Mouse (Mus musculus): ENCODE results near the gene Gpa33. TPM values are rescaled to one million over a fixed set of nuclear protein-coding genes. Genes with fewer than 3 reads are reported as not detected.

Gpa33 gene
- 0.15 and 0.83 TPM in 2 replicates for polyA plus RNA-seq (2015; fragmentation: Nextera tagmentation; extraction: Ambion mirVana)

GRCm38 (mm10) chr1:166130224-166130860, at the start of gene Gpa33:
Gene Gpa33 (plus strand): TSS chr1:166130238.
- Histone ChIP-seq H3K4me2 (no peak within 1 kb of the TSS), H3K27ac (no peak within 1 kb of the TSS), H3K4me1 (peaks cover 46% of the 10 kb centered on the region), H3K36me3 (no peaks in the 10 kb centered on the region), H3K9me3 (no peaks in the 10 kb centered on the region), H3K4me3 (no peak within 1 kb of the TSS), H3K27me3 (no peaks in the 10 kb centered on the region), H3K9ac (no peak within 1 kb of the TSS)
- no peak for ATAC-seq (ENCODE audit: insufficient number of reproducible peaks, insufficient read depth, low FRiP score, low TSS enrichment, low read depth)
- WGBS, result 85% methylated on average over 5 of the region's 5 CpGs

- Histone ChIP-seq H3K36me3 (no peaks in the 10 kb centered on the region), H3K9me3 (no peaks in the 10 kb centered on the region), H3K4me2 (no peak overlapping the region), H3K4me3 (no peak overlapping the region), H3K9ac (no peak overlapping the region), H3K27me3 (no peaks in the 10 kb centered on the region), H3K27ac (no peak overlapping the region), H3K4me1 (peaks cover 8% of the 10 kb centered on the region; the same call in 1 of the 2 replicates)
- whole genome bisulfite sequencing, result 55% methylated on average over 19 of the region's 19 CpGs
- no peak for ATAC-seq (ENCODE audit: insufficient number of reproducible peaks, insufficient read depth, low FRiP score, low TSS enrichment, low read depth)
These were observed 41.4 kb upstream of the Gpa33 start for GRCm38 (mm10) chr1:166088446-166089170.

GRCm38 (mm10) chr1:166089337-166089736, 40.7 kb upstream of the Gpa33 start:
- Histone ChIP-seq H3K9ac (no peak overlapping the region), H3K4me1 (peaks cover 8% of the 10 kb centered on the region; the same call in 1 of the 2 replicates), H3K4me2 (no peak overlapping the region), H3K27me3 (no peaks in the 10 kb centered on the region), H3K36me3 (no peaks in the 10 kb centered on the region), H3K4me3 (no peak overlapping the region), H3K27ac (no peak overlapping the region), H3K9me3 (no peaks in the 10 kb centered on the region)
- 80% methylated on average over 2 of the region's 3 CpGs for WGBS
- no peak for ATAC-seq (ENCODE audit: insufficient number of reproducible peaks, insufficient read depth, low FRiP score, low TSS enrichment, low read depth)

DNA sequence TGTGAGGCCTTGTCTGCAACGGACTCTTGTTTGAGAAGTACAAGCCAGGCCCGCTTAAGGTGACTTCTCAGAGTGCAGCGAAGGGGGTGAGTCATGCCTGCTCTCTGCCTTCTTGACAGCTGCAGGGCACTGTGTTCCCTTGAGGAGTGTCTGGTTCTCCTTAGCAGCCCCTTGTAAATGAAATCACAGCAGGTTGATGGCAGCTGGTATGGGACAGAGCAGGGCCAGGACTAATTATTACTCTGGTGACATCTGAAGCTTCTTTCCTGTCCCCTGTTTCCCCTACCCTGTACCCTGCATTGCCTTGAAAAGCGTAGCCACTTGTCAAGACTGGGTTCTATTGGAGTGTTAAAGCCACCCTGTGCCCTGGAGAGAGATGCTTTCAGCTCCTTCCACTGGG, 40.3 kb upstream of the Gpa33 start:
- Histone ChIP-seq H3K4me3 (no peak overlapping the region), H3K36me3 (no peaks in the 10 kb centered on the region), H3K27me3 (no peaks in the 10 kb centered on the region), H3K27ac (no peak overlapping the region), H3K4me1 (peaks cover 8% of the 10 kb centered on the region; the same call in 1 of the 2 replicates), H3K9me3 (no peaks in the 10 kb centered on the region), H3K4me2 (no peak overlapping the region), H3K9ac (no peak overlapping the region)
- ATAC-seq (ENCODE audit: insufficient number of reproducible peaks, insufficient read depth, low FRiP score, low TSS enrichment, low read depth), result no peak
- 51% methylated on average over 4 of the region's 4 CpGs for WGBS

DNA sequence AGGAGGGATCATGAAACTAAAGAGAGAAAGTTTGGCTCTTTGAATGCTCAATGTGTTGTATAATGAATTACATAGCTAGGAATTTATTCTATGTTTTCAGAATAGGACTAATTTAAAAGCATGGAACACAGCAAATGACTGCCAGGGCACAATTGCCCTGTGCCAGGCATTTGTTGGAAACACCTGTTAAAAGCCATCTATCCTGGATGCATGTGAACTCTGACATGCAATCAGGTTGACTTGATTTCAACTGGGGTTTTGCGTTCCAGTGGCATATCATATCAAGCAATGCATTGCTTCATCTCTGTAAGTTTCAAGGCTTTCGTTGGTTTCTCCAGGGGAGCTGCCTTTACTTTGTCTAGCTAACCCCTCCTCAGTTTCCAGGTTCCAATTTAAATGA, 39.7 kb upstream of the Gpa33 start:
- no peak overlapping the region for H3K4me3 ChIP-seq
- H3K27ac ChIP-seq, result no peak overlapping the region
- no peak for ATAC-seq (ENCODE audit: insufficient number of reproducible peaks, insufficient read depth, low FRiP score, low TSS enrichment, low read depth)
- WGBS, result 89% methylated on average over 2 of the region's 2 CpGs
- H3K36me3 ChIP-seq, result no peaks in the 10 kb centered on the region
- no peak overlapping the region for H3K4me2 ChIP-seq
- no peak overlapping the region for H3K9ac ChIP-seq
- no peaks in the 10 kb centered on the region for H3K9me3 ChIP-seq
- H3K4me1 ChIP-seq, result peaks cover 8% of the 10 kb centered on the region; the same call in 1 of the 2 replicates
- H3K27me3 ChIP-seq, result no peaks in the 10 kb centered on the region

DNA sequence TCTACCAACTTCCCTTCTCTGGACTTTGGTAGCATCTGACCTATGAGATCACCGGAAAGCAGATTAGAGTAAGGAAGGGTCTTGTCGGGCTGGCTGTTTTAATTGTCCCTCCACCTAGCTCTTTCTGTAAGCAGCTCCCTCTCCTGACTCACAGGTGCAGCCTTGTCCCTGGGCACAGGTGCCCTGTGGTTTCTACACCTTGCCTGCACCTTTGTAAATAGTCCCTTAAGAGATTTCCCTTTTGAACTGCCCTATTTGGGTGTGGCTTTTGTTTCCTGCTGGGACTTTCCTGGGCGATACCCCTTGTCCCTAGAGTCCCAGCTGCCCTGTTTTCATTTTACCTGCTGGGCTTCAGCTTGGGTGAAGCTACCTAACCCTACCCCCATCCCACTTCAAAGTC, 35.6 kb upstream of the Gpa33 start:
- 86% methylated on average over 3 of the region's 3 CpGs for WGBS
- no peak overlapping the region for H3K27ac ChIP-seq
- ATAC-seq (ENCODE audit: insufficient number of reproducible peaks, insufficient read depth, low FRiP score, low TSS enrichment, low read depth), result no peak

DNA sequence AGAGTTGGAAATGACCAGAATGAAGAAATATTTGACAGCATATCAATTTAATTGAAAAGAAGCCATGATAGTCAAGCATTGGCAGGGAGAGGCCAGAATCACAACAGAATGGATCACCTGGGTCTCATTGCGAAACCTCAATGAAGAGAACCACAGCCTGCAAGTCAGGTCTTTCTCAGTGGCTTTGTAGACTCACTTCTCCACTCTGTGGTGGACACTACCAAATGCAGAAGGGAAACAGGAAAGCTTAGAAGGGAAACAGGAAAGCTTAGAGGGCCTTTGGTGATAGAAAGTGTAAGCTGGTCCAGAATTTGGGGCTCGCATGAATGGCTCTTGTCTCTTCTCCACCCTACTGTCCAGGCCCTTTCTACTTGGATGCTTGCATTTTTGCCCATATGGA, 31.9 kb upstream of the Gpa33 start:
- no peaks in the 10 kb centered on the region for H3K4me1 ChIP-seq
- no peak overlapping the region for H3K4me2 ChIP-seq
- no peak overlapping the region for H3K4me3 ChIP-seq
- no peak overlapping the region for H3K27ac ChIP-seq
- 94% methylated on average over 2 of the region's 2 CpGs for WGBS
- 0 out of 2 replicates have a peak, but pooled peaks cover 6% of the 10 kb centered on the region for H3K36me3 ChIP-seq
- no peak for ATAC-seq (ENCODE audit: insufficient number of reproducible peaks, insufficient read depth, low FRiP score, low TSS enrichment, low read depth)
- no peaks in the 10 kb centered on the region for H3K9me3 ChIP-seq
- no peaks in the 10 kb centered on the region for H3K27me3 ChIP-seq
- no peak overlapping the region for H3K9ac ChIP-seq

More for the DNA sequence above, 35.6 kb upstream of the Gpa33 start:
- Histone ChIP-seq H3K4me3 (no peak overlapping the region), H3K4me1 (0 out of 2 replicates have a peak, but pooled peaks cover 3% of the 10 kb centered on the region), H3K27me3 (no peaks in the 10 kb centered on the region), H3K36me3 (0 out of 2 replicates have a peak, but pooled peaks cover 6% of the 10 kb centered on the region), H3K9ac (no peak overlapping the region), H3K4me2 (no peak overlapping the region), H3K9me3 (no peaks in the 10 kb centered on the region)

GRCm38 (mm10) chr1:166102920-166103608, 27.0 kb upstream of the Gpa33 start:
- Histone ChIP-seq H3K27ac (no peak overlapping the region), H3K4me1 (no peaks in the 10 kb centered on the region), H3K4me3 (no peak overlapping the region), H3K27me3 (no peaks in the 10 kb centered on the region), H3K9me3 (no peaks in the 10 kb centered on the region), H3K9ac (no peak overlapping the region), H3K4me2 (no peak overlapping the region), H3K36me3 (0 out of 2 replicates have a peak, but pooled peaks cover 6% of the 10 kb centered on the region)
- WGBS, result 60% methylated on average over 11 of the region's 11 CpGs
- no peak for ATAC-seq (ENCODE audit: insufficient number of reproducible peaks, insufficient read depth, low FRiP score, low TSS enrichment, low read depth)

DNA sequence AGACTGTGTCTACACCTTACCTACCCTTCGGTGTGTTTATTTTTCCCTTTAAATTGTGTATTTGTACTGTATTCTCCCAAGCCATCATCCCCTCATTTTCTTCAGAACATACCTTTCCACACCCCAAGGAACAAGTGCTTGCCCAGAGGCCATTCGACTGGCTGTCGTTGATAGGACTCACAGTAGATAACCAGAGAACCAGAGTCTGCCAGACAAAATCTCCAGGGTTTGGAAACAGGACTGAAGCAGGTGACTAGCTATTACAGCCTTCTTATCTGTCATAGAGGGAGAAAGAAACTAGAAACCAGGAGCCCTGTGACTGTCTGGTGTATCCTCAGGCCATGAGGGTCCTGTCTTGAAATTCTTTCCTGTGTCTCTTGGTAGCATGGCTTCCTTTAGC, 25.2 kb upstream of the Gpa33 start:
- WGBS, result 89% methylated on average over 3 of the region's 3 CpGs
- ATAC-seq (ENCODE audit: insufficient number of reproducible peaks, insufficient read depth, low FRiP score, low TSS enrichment, low read depth), result no peak
- H3K27me3 ChIP-seq, result no peaks in the 10 kb centered on the region
- H3K4me2 ChIP-seq, result no peak overlapping the region
- H3K9me3 ChIP-seq, result no peaks in the 10 kb centered on the region
- no peaks in the 10 kb centered on the region for H3K4me1 ChIP-seq
- H3K36me3 ChIP-seq, result no peaks in the 10 kb centered on the region
- H3K9ac ChIP-seq, result no peak overlapping the region
- H3K4me3 ChIP-seq, result no peak overlapping the region
- H3K27ac ChIP-seq, result no peak overlapping the region

DNA sequence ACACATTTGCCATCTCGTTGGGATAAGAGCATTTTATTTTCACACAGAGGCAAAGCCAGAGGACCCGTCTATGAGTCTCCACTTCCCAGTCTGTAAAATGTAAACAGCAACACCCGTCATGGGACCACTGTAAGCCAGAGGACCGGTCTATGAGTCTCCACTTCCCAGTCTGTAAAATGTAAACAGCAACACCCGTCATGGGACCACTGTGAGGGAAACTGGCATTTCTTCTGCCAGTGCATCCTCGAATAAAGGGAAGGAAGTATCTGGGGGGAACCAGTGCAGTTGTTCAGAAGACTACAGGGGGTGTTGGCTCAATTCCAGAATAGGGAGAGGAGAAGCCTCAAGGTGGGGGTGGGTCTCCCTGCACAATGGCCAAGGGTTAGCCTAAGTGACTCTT, 24.6 kb upstream of the Gpa33 start:
- H3K4me1 ChIP-seq, result no peaks in the 10 kb centered on the region
- no peak overlapping the region for H3K9ac ChIP-seq
- H3K27me3 ChIP-seq, result no peaks in the 10 kb centered on the region
- no peaks in the 10 kb centered on the region for H3K9me3 ChIP-seq
- no peak overlapping the region for H3K4me3 ChIP-seq
- H3K4me2 ChIP-seq, result no peak overlapping the region
- no peak for ATAC-seq (ENCODE audit: insufficient number of reproducible peaks, insufficient read depth, low FRiP score, low TSS enrichment, low read depth)
- WGBS, result 81% methylated on average over 6 of the region's 6 CpGs
- H3K27ac ChIP-seq, result no peak overlapping the region
- H3K36me3 ChIP-seq, result no peaks in the 10 kb centered on the region

GRCm38 (mm10) chr1:166114986-166115385, 15.1 kb upstream of the Gpa33 start:
- Histone ChIP-seq H3K4me3 (no peak overlapping the region), H3K27me3 (no peaks in the 10 kb centered on the region), H3K27ac (no peak overlapping the region), H3K4me1 (0 out of 2 replicates have a peak, but pooled peaks cover 4% of the 10 kb centered on the region), H3K9ac (no peak overlapping the region), H3K9me3 (no peaks in the 10 kb centered on the region), H3K4me2 (no peak overlapping the region), H3K36me3 (no peaks in the 10 kb centered on the region)
- 84% methylated on average over 3 of the region's 3 CpGs for WGBS
- no peak for ATAC-seq (ENCODE audit: insufficient number of reproducible peaks, insufficient read depth, low FRiP score, low TSS enrichment, low read depth)

Measured in embryonic facial prominence, embryonic 13.5 days (tissue).